Mouse (Mus musculus) c-Kit-positive CD71-negative TER-119-negative erythroid progenitor cells, embryonic 14.5 days (primary cell): ENCODE measurements around the gene Cfap46.
A peak's percentile ranks its signal among the peaks of the same experiment; 100 is the strongest.
"Not testable (repeated sequence)": the region's sequence is repeated elsewhere in the genome, so short reads cannot be mapped to it uniquely, and the experiment has no call there.

Source experiments
- DNase-seq: peaks from one replicate; pipeline ENCODE4 v3.0.0-alpha.2; 2013; ENCODE audit warnings: low read depth

Cfap46 gene

GRCm38 (mm10) chr7:139659901-139660300 is 23.7 kb downstream of the Cfap46 start:
- not testable (repeated sequence) for DNase-seq

GRCm38 (mm10) chr7:139649698-139650097 is 33.9 kb downstream of the Cfap46 start:
- no peak for DNase-seq

DNA sequence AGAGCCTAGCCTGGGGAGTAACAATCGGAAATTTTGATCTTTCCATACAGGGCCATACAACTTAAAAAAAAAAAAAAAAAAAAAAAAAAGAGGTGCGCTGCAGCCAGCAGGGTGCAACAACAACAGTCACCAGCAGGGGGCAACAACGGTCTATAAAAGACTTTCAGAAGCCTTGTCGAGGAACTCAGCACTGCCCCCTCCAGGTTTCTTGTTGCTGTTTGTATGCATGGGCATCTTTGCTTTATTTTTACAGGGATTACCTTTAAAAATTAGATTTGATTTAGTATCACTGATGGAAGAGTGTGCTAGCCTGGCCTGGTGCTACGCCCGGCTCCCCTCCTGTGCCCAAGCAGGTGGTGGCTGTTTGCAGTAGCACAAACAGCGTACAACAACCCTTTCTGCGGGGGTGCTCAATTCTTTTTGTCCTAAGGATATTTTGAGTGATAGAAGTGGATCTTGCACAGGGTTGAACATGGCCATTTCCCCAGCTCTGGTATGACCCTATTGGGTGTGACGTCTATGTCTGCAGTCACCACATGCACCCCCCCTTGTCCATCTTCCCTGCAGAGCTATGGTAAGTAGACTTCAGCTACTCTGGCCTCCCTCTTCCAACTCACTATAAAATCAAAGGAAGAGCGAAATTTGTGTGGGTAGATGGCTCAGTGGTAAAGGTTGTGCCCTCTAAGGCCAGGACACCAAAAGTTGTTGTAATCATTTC is 35.4 kb downstream of the Cfap46 start:
- DNase-seq: peak; percentile 92

DNA sequence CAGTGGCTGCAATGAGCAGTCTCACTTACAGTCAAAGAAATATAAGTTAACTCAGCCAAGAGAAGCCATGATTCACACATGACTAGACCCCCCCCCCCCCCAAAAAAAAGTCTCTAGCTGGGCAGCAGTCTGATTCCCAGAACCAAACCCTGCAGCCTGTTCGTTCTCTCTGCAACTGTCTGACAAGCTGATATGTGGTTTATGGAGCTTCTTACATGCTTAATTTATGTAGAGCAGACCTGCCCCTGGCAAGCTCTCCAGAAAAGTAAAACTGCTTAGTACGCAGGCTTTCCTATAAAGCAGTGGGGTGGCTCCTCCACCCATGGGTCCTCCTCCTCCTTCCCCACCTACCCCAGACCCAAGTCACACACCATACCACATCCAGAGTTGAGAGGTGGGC is 50.2 kb downstream of the Cfap46 start:
- DNase-seq: no peak

GRCm38 (mm10) chr7:139625156-139625555 is 58.5 kb downstream of the Cfap46 start:
- DNase-seq: no peak

DNA sequence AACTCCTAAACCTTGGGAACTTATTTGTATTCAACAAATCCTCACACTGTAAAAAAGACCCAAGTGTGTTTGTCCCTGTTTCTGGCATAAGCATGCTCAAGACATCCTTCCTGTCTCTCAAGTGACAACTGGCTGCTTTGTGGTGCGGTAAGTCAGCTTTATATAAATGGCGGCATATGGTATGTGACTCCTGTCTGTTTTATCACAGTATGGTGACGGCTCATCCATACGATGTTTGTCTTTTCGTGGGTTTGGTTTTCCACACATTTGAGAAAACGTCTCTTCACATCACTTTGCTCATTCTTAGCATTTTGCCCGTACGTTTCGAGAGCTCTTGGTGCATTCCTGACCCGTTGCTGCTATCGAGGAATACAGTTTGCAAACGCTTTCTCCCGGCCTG is 61.0 kb downstream of the Cfap46 start:
- DNase-seq: no peak

DNA sequence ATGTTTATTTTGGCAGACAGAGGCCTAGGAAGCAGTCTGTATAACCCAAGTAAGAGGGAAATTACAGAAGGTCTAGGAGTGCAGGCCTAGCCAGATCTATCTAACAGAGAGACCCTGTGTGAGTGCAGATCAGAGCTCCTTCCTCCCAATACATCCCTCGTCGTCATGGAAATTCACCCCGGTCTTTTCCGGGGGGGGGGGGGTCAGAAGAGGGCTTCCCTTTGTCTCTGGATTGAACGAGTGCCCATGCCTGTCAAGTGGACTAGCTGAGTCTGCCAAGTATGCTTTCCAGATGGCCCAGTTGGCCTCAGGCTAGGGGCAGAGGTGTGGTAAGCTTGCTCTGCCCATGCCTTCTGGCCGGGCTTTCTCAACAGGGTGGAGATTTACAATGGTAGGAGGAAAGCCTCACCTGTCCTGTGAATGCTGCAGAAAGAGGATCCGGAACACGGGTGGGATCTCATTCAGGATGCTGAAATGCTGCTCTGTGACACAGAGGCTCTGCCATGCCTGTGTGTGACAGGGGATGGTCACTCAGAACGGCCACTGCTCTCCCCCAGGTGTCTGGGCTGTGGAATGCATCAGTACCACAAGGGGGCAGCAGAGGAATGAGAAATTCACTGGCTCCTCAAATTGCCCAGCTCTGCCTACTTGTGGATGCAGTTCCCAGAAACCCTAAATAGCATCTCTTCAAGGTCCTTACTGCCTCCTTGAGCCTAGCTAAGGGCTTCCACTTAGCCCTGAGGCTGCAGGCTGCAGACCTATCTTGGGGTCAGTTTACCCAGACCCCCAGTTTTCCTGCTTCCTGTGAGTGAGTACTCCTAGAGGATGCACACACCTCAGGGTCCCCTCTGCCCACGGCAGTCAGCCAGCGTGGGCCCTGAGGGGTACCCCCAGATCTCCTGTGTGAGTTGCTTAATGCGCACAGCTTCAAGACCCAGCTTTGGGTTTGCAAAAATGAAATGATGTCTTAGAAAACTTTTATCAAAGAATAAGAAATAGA is 67.5 kb downstream of the Cfap46 start:
- peak; percentile 38 for DNase-seq

DNA sequence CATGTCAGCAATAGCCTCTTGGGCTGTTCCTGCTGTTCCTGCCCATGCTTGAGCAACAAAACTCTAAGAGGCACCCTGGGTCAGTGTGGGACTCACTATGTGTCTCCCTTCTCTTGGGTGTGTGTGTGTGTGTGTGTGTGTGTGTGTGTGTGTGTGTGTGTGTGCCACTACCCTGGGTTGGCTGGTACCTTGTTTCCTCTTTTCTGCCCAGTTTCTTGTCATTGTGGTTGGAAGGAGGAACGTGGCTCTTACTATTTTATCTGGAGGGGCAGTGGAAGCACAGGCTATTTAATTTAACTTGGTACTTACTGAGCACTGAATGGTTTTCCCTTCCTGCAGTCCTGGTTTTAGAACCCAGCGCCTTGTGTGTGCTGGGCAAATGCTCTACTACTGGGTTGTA is 73.3 kb downstream of the Cfap46 start:
- peak; percentile 10 for DNase-seq

DNA sequence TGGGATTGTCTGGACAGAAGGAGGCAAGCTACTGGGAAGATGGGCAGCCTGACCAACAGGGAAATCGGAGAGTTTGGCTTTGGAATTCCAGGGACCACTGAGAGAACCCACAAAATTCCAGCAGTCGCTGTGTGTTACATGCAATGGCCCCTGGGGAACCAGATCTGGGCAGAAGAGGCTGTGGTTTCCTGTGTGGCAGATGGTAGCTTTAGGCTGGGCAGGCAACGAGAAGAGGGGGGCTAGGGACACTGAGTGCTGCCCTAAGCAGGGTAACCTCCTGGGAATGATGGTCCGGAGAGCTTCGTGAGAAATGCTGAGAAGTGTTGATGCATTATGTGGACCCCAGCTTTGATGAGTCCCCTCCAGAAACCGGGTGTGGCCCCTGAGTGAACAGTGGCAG is 87.8 kb downstream of the Cfap46 start:
- no peak for DNase-seq

DNA sequence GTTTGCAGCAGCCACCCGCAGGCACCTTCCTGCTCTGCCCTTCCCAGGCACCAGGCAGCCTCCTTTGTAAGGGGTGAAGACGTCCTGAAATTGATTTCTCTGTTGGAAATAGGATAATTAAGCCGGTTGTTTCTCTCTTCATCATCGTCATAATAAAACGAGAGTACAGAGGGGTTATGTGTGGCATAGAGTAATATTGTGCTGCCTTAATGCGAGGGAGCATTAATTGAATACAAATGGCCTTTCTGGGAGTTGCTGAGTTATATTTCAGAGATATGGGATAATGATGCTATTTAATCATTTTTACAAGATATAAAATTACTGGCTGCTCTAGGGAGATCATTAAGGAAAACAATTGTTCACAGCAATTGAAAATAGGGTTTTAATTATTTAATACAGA is 88.3 kb downstream of the Cfap46 start:
- DNase-seq: no peak

- DNase-seq: no peak
Measured at GRCm38 (mm10) chr7:139591311-139591710, 92.3 kb downstream of the Cfap46 start.

DNA sequence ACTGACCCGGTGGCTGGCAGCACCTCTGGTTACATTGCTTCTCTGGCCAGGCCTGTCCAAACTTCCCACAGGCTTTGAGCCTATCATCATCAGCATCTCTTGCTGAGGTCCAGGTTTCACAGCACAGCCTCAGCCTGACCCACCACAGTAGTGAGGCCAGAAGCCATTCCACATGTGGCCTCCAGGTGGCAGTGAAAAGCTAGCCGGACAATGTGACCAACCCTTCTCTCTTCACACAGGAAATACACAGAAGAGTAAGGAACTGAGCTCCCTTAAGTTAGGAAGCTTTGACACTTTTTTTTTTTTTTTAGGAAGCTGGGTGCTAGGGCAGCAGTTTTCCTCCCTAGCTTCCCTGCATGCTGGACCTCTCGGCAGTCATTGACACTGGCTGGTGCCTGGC is 93.3 kb downstream of the Cfap46 start:
- no peak for DNase-seq

GRCm38 (mm10) chr7:139587919-139588318 is 95.7 kb downstream of the Cfap46 start:
- DNase-seq: no peak

DNA sequence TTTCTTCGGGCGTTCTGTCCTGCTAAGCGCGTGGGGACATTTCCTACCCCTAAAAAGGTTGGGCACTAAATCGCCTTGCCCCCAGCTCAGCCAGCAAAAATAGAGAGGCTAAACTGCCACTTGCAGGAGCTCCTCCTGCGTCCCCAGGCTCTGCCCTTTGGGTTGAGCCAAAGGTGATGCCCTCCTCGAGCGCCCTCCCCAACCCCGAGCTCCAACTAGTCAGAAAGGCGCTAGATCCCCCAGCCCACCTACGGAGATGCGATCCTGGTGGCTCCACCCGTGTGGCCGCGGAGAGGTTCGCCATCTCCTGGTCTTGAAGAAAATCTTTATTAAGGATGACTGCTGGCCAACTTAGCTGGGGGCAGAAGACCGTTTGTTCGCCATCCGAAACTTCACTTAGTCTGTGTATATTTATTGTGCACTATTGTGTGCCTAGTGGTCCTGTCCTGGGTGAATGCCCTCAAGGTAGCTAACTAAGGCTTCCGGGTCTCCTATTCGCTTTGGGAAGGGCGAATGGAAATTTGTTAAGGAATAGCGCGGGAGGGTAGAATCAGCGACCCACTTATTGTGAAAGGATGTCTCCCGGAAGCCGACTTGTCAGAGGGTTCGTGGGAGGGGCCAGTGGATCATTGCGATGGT is 98.3 kb downstream of the Cfap46 start:
- DNase-seq: no peak

DNA sequence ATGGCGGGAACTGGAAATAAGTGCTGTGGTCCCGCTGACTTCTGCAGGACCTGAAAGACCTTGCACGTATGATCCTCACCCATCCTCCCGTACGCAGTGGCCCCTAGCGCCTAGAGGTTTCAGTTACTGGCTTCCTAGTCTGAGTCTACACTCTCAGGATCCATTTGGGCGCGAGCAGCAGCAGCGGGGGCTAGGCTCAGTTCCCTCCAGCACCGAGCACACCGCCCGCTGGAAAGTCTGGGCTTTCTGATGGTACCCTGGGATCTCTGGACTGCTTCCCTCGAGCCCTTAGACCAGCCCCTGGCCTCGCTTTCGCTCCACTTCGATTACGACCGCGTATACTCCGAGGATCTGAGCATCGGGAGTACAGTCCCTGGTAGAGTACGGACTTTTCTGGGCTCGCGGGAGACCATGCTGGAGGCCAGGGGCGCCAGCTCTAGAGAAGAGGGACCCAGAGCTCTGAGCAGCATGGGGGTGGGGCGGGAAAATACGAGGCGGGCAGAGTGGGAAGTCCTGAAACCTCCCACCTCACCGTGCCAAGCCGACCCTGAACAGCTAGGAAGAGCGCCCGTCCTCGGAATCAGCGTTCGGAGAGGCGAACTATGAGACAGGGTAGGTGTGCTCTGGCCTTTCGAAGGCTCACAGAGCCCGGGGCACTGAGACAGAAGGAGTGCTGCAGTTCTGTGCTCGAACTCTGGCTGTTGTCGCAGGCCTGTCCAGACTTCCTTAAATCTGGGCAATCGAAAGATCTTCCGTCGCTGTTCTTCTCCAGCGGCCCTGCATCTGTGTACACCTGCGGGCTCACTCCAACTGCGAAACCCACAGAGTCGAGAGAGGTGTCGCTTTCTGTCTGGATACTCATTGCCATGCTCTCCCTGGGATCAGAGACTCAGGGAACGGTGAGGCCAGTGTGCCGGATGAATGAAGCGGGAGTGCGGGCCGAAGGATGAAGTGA is 99.1 kb downstream of the Cfap46 start:
- DNase-seq: no peak

- DNase-seq: no peak
Measured at GRCm38 (mm10) chr7:139583094-139583737, 100.4 kb downstream of the Cfap46 start.

GRCm38 (mm10) chr7:139582595-139582994 is 101.0 kb downstream of the Cfap46 start, which contains the start of gene Nkx6-2:
Nkx6-2 (minus strand) TSS chr7:139582797.
- no peak for DNase-seq

DNA sequence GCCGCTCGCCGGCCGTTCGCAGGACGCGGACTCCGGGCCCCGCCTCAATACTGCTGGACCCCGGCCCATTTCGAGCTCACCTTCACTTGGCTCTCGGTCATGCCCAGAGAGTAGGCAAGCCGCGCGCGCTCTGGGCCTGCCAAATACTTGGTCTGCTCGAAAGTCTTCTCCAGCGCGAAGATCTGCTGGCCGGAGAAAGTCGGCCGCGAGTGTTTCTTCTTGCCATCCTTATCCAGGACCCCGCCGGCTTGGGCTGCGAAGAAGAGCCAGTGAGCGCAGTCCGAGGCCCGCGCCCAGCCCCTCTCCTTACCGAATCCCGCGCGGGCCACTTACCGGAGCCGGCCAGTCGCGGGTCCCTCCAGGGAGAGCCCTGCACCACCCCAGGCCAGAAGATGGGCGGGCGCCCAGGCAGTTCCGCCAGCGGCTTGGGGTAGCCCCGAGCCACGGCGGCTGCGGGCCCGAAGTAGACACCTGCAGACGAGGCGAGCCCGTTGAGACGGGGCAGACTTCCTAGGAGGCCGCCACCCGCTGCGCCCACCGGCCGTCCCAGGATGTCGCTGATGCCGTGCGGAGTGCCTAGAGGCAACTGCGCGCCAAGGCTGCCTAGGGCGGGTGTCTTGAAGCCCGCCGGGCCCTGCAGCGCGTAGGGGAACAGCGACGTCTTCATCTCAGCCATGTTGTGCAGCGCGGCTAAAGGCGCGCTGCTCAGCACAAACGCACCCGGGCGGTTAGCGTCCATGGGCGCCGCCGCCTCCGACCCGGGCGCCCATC is 101.6 kb downstream of the Cfap46 start:
- no peak for DNase-seq

- no peak for DNase-seq
Measured at GRCm38 (mm10) chr7:139580851-139581775, 102.5 kb downstream of the Cfap46 start.
